Comparison of ENCODE assay signal across 10 mouse cellular contexts in the genomic region with DNA sequence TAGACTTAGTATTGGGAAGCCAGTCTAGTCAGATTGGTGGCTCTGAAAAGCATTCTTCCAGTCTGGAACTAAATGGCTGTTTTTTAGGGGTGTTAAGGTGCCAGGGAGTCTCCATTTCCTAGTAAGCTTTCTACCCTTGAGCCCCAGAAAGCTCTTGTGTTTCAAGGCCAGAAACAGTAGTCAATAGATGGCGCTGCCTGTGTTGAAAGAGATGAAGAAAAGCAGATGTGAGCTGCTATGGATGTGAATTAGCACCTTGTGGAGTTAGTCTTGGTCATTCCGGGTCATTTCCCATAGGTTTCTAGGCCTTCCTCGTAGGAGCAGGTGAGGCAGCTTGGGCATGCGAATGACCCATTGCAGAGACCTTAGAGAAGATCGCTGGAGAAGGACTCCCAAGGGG. TPM values are rescaled to one million over a fixed set of nuclear protein-coding genes. Genes with fewer than 3 reads are reported as not detected.
DNase-seq lines count a peak whose midpoint lies in the region; ATAC-seq and TF ChIP-seq lines count a peak whose summit lies in the region.
"Had no signal": no experiment of that assay in that cellular context is flagged by ENCODE, and none has a peak within 500 bp of the region (broad histone marks: within the 10 kb centered on the region; RNA-seq: fewer than 3 reads in every experiment).

No protein-coding gene starts in this region.

- intact Hi-C loops in left cerebral cortex, postnatal 10 days (cut with DNase I), result no loop called here

- no peaks in the 10 kb centered on the region for H3K27me3 ChIP-seq in heart, postnatal 0 days (ENCODE audit: control insufficient read depth, insufficient read depth, low read length)
- no peaks in the 10 kb centered on the region for H3K27me3 ChIP-seq in limb, embryonic 10.5 days (ENCODE audit: low read depth, poor library complexity, severe bottlenecking)

- H3K4me1 ChIP-seq in heart, postnatal 0 days (ENCODE audit: control insufficient read depth, insufficient read depth), result peaks cover 6% of the 10 kb centered on the region
- peaks cover 15% of the 10 kb centered on the region for H3K4me1 ChIP-seq in limb, embryonic 10.5 days

- DNase-seq in heart, postnatal 0 days (ENCODE audit: low spot score), result peak; percentile 31
- no peak for DNase-seq in heart, adult 11 months
- peak; percentile 75 for DNase-seq in 416B (ENCODE audit: low read depth)
- DNase-seq in MN1 (ENCODE audit: low spot score), result peak; percentile 55
- no peak for DNase-seq in limb, embryonic 10.5 days (ENCODE audit: low spot score)
- DNase-seq in left cerebral cortex, postnatal 10 days (ENCODE audit: extremely low spot score in 1 of 2, low spot score in 2 of 2), result no peak
- DNase-seq in gastrocnemius, postnatal 10 days, result no peak
- DNase-seq in adrenal gland, postnatal 4 days (ENCODE audit: low spot score in 2 of 2), result no peak
- DNase-seq: cerebellum, adult 9-11 months; kidney, adult 2 months had no signal

- H3K9ac ChIP-seq in heart, postnatal 0 days (replicated peaks; ENCODE audit: low read depth, low read length), result no peak overlapping the region

- H3K9me3 ChIP-seq in heart, postnatal 0 days (replicated peaks; ENCODE audit: control insufficient read depth, low read length), result no peaks in the 10 kb centered on the region
- no peaks in the 10 kb centered on the region for H3K9me3 ChIP-seq in limb, embryonic 10.5 days (replicated peaks)

- ATAC-seq in heart, postnatal 0 days (ENCODE audit: insufficient read depth, low read depth), result no peak

- H3K4me2 ChIP-seq in heart, postnatal 0 days (ENCODE audit: low read depth, low read length), result no peak overlapping the region

- H3K36me3 ChIP-seq in heart, postnatal 0 days (replicated peaks; ENCODE audit: control insufficient read depth, insufficient read depth, low read length), result peaks cover 23% of the 10 kb centered on the region
- peaks cover 43% of the 10 kb centered on the region for H3K36me3 ChIP-seq in limb, embryonic 10.5 days

- no peak overlapping the region for H3K4me3 ChIP-seq in heart, postnatal 0 days (ENCODE audit: low read depth, low read length)
- 0 out of 2 replicates have a peak overlapping the region, but pooled peaks have one; percentile 18 for H3K4me3 ChIP-seq in limb, embryonic 10.5 days

- TF ChIP-seq EP300 in heart, postnatal 0 days (IDR thresholded peaks at IDR 0.05; ENCODE audit: low read depth), result no peak

- no peak overlapping the region for H3K27ac ChIP-seq in heart, postnatal 0 days (ENCODE audit: low read depth)
- H3K27ac ChIP-seq in limb, embryonic 10.5 days, result no peak overlapping the region

- TF ChIP-seq CTCF in heart, postnatal 0 days (IDR thresholded peaks at IDR 0.05; ENCODE audit: low read depth), result peak; percentile 25; the same call in 1 of the 2 replicates

- WGBS in heart, postnatal 0 days, result 62% methylated on average over 5 of the region's 5 CpGs
- WGBS in limb, embryonic 10.5 days, result 67% methylated on average over 5 of the region's 5 CpGs

RNA-seq across cellular contexts. Expression of a gene that starts 1.9 kb away (rescaled TPM):
- 8.2 and 11.5 TPM in 2 replicates for total RNA-seq in heart, postnatal 0 days (2014; rRNA removed; ENCODE audit: low replicate concordance)
- polyA plus RNA-seq in heart, postnatal 0 days (2015; fragmentation: Nextera tagmentation; extraction: Ambion mirVana), result 3.5 and 4.2 TPM in 2 replicates
- 38.6 and 41.6 TPM in 2 replicates for polyA plus RNA-seq in limb, embryonic 10.5 days (2016; fragmentation: Nextera tagmentation; extraction: Ambion mirVana)
- 1 to 10 TPM; 3.6 to 3.9 TPM for total RNA-seq in left cerebral cortex, postnatal 10 days (2021)
- total RNA-seq in gastrocnemius, postnatal 10 days (2021), result 1 to 10 TPM; 2.7 to 3.4 TPM
- total RNA-seq in adrenal gland, postnatal 4 days (2021), result 10 to 100 TPM; 15.6 to 15.7 TPM

RNA-seq across cellular contexts. Expression of a gene that starts 13.9 kb away (rescaled TPM):
- 31.7 and 38.3 TPM in 2 replicates for total RNA-seq in heart, postnatal 0 days (2014; rRNA removed; ENCODE audit: low replicate concordance)
- polyA plus RNA-seq in heart, postnatal 0 days (2015; fragmentation: Nextera tagmentation; extraction: Ambion mirVana), result 28.3 and 31.5 TPM in 2 replicates
- 34.8 and 40.4 TPM in 2 replicates for polyA plus RNA-seq in limb, embryonic 10.5 days (2016; fragmentation: Nextera tagmentation; extraction: Ambion mirVana)
- total RNA-seq in left cerebral cortex, postnatal 10 days (2021), result 10 to 100 TPM; 51.5 to 52.9 TPM
- 10 to 100 TPM; 16.4 to 17.2 TPM for total RNA-seq in gastrocnemius, postnatal 10 days (2021)
- 10 to 100 TPM; 53.4 to 54.3 TPM for total RNA-seq in adrenal gland, postnatal 4 days (2021)

RNA-seq across cellular contexts. Expression of a gene that starts 23.9 kb away (rescaled TPM):
- total RNA-seq in heart, postnatal 0 days (2014; rRNA removed; ENCODE audit: low replicate concordance), result 249 and 285 TPM in 2 replicates
- 1,231 and 1,304 TPM in 2 replicates for polyA plus RNA-seq in heart, postnatal 0 days (2015; fragmentation: Nextera tagmentation; extraction: Ambion mirVana)
- polyA plus RNA-seq in limb, embryonic 10.5 days (2016; fragmentation: Nextera tagmentation; extraction: Ambion mirVana), result 327 and 329 TPM in 2 replicates
- total RNA-seq in left cerebral cortex, postnatal 10 days (2021), result 100 to 1,000 TPM; 246 to 254 TPM
- total RNA-seq in gastrocnemius, postnatal 10 days (2021), result 100 to 1,000 TPM; 571 to 625 TPM
- total RNA-seq in adrenal gland, postnatal 4 days (2021), result 100 to 1,000 TPM; 309 to 324 TPM

RNA-seq across cellular contexts. Expression of a gene that starts 48.3 kb away (rescaled TPM):
- 9.8 and 50.7 TPM in 2 replicates for total RNA-seq in heart, postnatal 0 days (2014; rRNA removed; ENCODE audit: low replicate concordance)
- 18.2 and 19.7 TPM in 2 replicates for polyA plus RNA-seq in heart, postnatal 0 days (2015; fragmentation: Nextera tagmentation; extraction: Ambion mirVana)
- 13.8 and 18.8 TPM in 2 replicates for polyA plus RNA-seq in limb, embryonic 10.5 days (2016; fragmentation: Nextera tagmentation; extraction: Ambion mirVana)
- total RNA-seq in left cerebral cortex, postnatal 10 days (2021), result 100 to 1,000 TPM; 110 to 119 TPM
- total RNA-seq in gastrocnemius, postnatal 10 days (2021), result 10 to 100 TPM; 13.1 to 15.3 TPM
- 10 to 100 TPM; 25.8 to 31.0 TPM for total RNA-seq in adrenal gland, postnatal 4 days (2021)

Comparison
In these comparisons a context has a peak if more than half of its experiments do, and no peak if none do; other contexts are left out.
1. DNase-seq: peak in heart, postnatal 0 days (single experiment), 416B (single experiment) and MN1 (single experiment); none in heart, adult 11 months (single experiment), limb, embryonic 10.5 days (single experiment), left cerebral cortex, postnatal 10 days (0 of 2), gastrocnemius, postnatal 10 days (single experiment) and adrenal gland, postnatal 4 days (0 of 2).